Mouse (Mus musculus): ENCODE results near the gene Plcxd3. TPM values are rescaled to one million over a fixed set of nuclear protein-coding genes. Genes with fewer than 3 reads are reported as not detected.
"Not testable (repeated sequence)": the region's sequence is repeated elsewhere in the genome, so short reads cannot be mapped to it uniquely, and the experiment has no call there.

Gene Plcxd3
- total RNA-seq, 2 experiments from 2014 or later = 32.8 to 33.6 TPM

- DNase-seq (ENCODE audit: low spot score in 2 of 2) = no peak
Measured at GRCm38 (mm10) chr15:4533700-4534099, 158.4 kb downstream of the Plcxd3 start.

- no peak for DNase-seq (ENCODE audit: low spot score in 2 of 2)
Measured at GRCm38 (mm10) chr15:4559121-4559520, 183.8 kb downstream of the Plcxd3 start.

- no peak for DNase-seq (ENCODE audit: low spot score in 2 of 2)
Measured at GRCm38 (mm10) chr15:4561431-4561970, 186.2 kb downstream of the Plcxd3 start.

- not testable (repeated sequence) for DNase-seq (ENCODE audit: low spot score in 2 of 2)
Measured at GRCm38 (mm10) chr15:4595521-4595920, 220.2 kb downstream of the Plcxd3 start.

- DNase-seq (ENCODE audit: low spot score in 2 of 2) = not testable (repeated sequence)
Measured at GRCm38 (mm10) chr15:4598661-4599060, 223.4 kb downstream of the Plcxd3 start.

GRCm38 (mm10) chr15:4599331-4599730 is 224.0 kb downstream of the Plcxd3 start:
- DNase-seq (ENCODE audit: low spot score in 2 of 2) = not testable (repeated sequence)

GRCm38 (mm10) chr15:4605630-4606029 is 230.3 kb downstream of the Plcxd3 start:
- DNase-seq (ENCODE audit: low spot score in 2 of 2) = no peak

All from left cerebral cortex, adult 18-20 months (tissue).